Mouse (Mus musculus) midbrain, embryonic 16.5 days (tissue): ENCODE results near the gene G3bp2. TPM values are rescaled to one million over a fixed set of nuclear protein-coding genes. Genes with fewer than 3 reads are reported as not detected.

ENCODE experiments used
- ATAC-seq: fragments of 200-750 bp; cut with Nextera tagmentation; 2 replicates; pipeline ENCODE4 v1.8.0; 2017; ENCODE audit warnings: moderate TSS enrichment
- H3K27ac ChIP-seq: fragments of 300-500 bp; sonication (generic); 2 replicates; pipeline ENCODE4 v1.5.1; 2014; ENCODE audit warnings: mild to moderate bottlenecking, low read length, mixed read lengths
- H3K27me3 ChIP-seq: fragments of 300-500 bp; sonication (generic); 2 replicates; pipeline ENCODE4 v1.6.1; 2014; ENCODE audit warnings: low read depth, low read length, mixed read lengths; ENCODE audit not compliant: control insufficient read depth, insufficient read depth
- H3K36me3 ChIP-seq: fragments of 300-500 bp; sonication (generic); 2 replicates; pipeline ENCODE4 v1.6.1; 2014; ENCODE audit warnings: mild to moderate bottlenecking, low read length, moderate library complexity, mixed read lengths; ENCODE audit not compliant: control insufficient read depth, insufficient read depth
- H3K4me1 ChIP-seq: fragments of 300-500 bp; sonication (generic); 2 replicates; pipeline ENCODE4 v1.6.1; 2014; ENCODE audit warnings: mild to moderate bottlenecking, low read length, mixed read lengths; ENCODE audit not compliant: control insufficient read depth, insufficient read depth
- H3K4me2 ChIP-seq: fragments of 300-500 bp; sonication (generic); 2 replicates; pipeline ENCODE4 v1.6.1; 2014; ENCODE audit warnings: mild to moderate bottlenecking, low read length, mixed read lengths
- H3K4me3 ChIP-seq: fragments of 300-500 bp; sonication (generic); 2 replicates; pipeline ENCODE4 v1.5.1; 2014; ENCODE audit warnings: low read depth, mild to moderate bottlenecking, low read length, moderate library complexity, mixed read lengths
- H3K9ac ChIP-seq: fragments of 300-500 bp; sonication (generic); 2 replicates; pipeline ENCODE4 v1.6.1; 2014; ENCODE audit warnings: low read depth, low read length, mixed read lengths
- H3K9me3 ChIP-seq: fragments of 300-500 bp; sonication (generic); replicated peaks from 2 replicates; pipeline ENCODE4 v1.6.1; 2014; ENCODE audit warnings: mild to moderate bottlenecking, low read length, mixed read lengths; ENCODE audit not compliant: control insufficient read depth, poor library complexity, severe bottlenecking
- WGBS: fragments of 180-500 bp; shearing (Covaris S2); extraction: QIAGEN DNeasy Blood & Tissue Kit; methylation state at CpG from one replicate; pipeline ENCODE4 v1.1.7; 2014; 5-methylcytosine and 5-hydroxymethylcytosine counted together
- polyA plus RNA-seq: library from polyadenylated mRNA; unstranded; fragments of >200 nt; fragmentation: Nextera tagmentation; extraction: Ambion mirVana; gene quantifications from 2 replicates; pipeline ENCODE4 v1.2.1, GENCODE M21; 2015

Gene G3bp2
- polyA plus RNA-seq, 1 experiment from 2014 or later, result 376 TPM

DNA sequence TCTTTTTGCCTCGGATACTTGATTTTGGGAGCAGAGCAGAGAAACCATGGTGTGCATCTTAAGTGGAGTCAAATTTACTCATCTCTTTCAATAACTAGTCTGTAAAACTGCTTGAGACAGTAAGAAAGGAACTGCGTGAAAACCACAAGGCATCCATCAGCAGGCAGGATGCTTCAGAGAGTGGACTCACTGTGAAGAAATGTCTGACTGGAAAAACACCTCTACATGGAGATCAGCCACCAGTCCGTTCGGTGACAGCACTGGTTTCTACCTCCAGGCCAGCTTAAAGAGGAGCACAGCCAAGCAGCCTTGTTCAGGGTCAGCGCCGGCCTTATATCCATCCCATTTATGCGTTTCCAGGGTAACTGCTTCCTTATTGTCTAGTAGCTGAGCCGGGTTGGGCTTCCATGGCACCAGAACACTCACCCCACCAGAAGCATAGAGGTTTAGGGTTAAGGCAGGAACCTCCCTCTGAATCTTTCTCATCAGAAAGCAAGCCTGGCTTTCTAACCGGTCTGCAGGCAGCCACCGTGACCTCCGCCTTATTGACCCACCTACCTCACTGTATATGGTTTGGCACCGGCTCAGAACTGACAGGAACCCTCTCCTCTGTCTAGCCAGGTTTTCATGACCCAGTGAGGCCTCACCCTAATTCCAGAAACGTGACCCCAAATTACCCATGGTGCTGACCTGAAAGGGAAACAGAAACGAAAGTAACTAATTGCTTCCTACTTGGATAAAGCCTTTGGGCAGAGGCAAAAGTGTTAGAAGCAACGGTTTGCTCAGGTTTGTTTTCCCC, 9.9 kb upstream of the G3bp2 start:
- H3K9ac ChIP-seq, result no peak overlapping the region
- no peaks in the 10 kb centered on the region for H3K36me3 ChIP-seq
- H3K27ac ChIP-seq, result no peak overlapping the region

GRCm38 (mm10) chr5:92087469-92087868, 4.0 kb upstream of the G3bp2 start:
- Histone ChIP-seq H3K9me3 (no peaks in the 10 kb centered on the region), H3K9ac (no peak overlapping the region), H3K4me3 (no peak overlapping the region), H3K36me3 (no peaks in the 10 kb centered on the region), H3K27ac (no peak overlapping the region), H3K4me1 (peaks cover 6% of the 10 kb centered on the region), H3K27me3 (no peaks in the 10 kb centered on the region), H3K4me2 (no peak overlapping the region)
- no peak for ATAC-seq
- 93% methylated on average over 4 of the region's 4 CpGs for WGBS

More for the DNA sequence above, 9.9 kb upstream of the G3bp2 start:
- peak; percentile 54; the same call in 1 of the 2 replicates for ATAC-seq
- Histone ChIP-seq H3K4me1 (0 out of 2 replicates have a peak, but pooled peaks cover 2% of the 10 kb centered on the region), H3K4me3 (no peak overlapping the region), H3K4me2 (no peak overlapping the region; the same call in 1 of the 2 replicates), H3K27me3 (no peaks in the 10 kb centered on the region), H3K9me3 (no peaks in the 10 kb centered on the region)
- WGBS, result 29% methylated on average over 15 of the region's 15 CpGs

- H3K9ac ChIP-seq, result no peak overlapping the region
- ATAC-seq, result no peak
- H3K4me2 ChIP-seq, result no peak overlapping the region
- H3K4me1 ChIP-seq, result peaks cover 18% of the 10 kb centered on the region
- no peak overlapping the region for H3K4me3 ChIP-seq
- no peak overlapping the region for H3K27ac ChIP-seq
- WGBS, result 77% methylated on average over 7 of the region's 7 CpGs
- no peaks in the 10 kb centered on the region for H3K36me3 ChIP-seq
- H3K27me3 ChIP-seq, result no peaks in the 10 kb centered on the region
- no peaks in the 10 kb centered on the region for H3K9me3 ChIP-seq
Measured at GRCm38 (mm10) chr5:92085821-92086550, 2.5 kb upstream of the G3bp2 start.

DNA sequence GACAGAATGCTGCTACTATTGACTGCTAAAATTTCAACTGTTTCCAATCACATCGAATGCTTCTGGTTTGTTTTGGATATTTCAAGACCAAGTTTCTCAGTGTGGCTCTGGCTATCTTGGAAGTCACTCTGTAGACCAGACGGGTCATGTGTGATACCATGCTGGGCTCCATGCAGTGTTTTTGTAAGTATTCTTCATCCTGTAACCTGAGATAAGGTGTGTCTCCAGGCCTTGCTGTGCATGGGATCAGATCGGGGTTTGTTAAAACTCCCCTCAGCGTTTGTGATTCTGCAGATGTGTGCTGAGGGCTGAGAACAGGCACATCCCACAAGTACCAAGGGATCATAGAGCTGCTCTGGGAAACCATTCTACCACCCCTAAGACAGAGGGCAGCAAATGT, 1.7 kb upstream of the G3bp2 start:
- Histone ChIP-seq H3K27ac (no peak overlapping the region), H3K9ac (no peak overlapping the region), H3K27me3 (no peaks in the 10 kb centered on the region), H3K36me3 (no peaks in the 10 kb centered on the region), H3K4me2 (no peak overlapping the region), H3K4me1 (peaks cover 26% of the 10 kb centered on the region), H3K4me3 (no peak overlapping the region), H3K9me3 (no peaks in the 10 kb centered on the region)
- WGBS, result 68% methylated on average over 4 of the region's 4 CpGs
- no peak for ATAC-seq

DNA sequence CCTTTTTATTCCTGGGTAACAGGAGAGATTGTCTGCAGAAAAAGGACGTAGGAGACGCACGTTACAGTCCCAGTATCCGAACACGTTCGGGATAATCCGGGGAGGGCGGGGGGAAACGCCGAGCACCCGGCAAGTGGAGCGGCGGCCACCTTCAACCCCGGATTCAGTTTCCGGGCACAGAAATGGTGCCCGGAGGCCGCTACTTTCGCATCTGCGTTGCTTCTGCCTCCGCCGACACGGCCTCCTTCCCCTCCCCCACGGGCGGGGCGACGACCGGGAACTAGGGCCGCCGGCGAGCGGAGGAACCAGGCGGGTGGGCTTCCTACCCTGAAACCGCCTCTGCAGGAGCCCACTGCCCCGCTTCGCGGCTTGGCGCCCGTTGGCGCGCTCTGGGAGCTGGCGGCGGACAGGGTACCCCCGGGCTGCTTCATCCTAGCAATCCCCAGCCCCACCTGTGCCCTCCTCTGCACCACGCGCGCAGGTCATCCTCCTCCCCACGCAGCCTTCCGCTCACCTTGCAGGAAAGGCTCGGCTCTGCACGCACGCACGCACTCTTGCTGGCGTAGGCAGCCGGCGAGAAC, 608 bp downstream of the G3bp2 start:
- Histone ChIP-seq H3K4me3 (peak overlapping the region; percentile 99), H3K27ac (peak overlapping the region; percentile 99), H3K9me3 (no peaks in the 10 kb centered on the region), H3K36me3 (no peaks in the 10 kb centered on the region), H3K4me2 (peak overlapping the region; percentile 77), H3K9ac (peak overlapping the region; percentile 98), H3K4me1 (peaks cover 33% of the 10 kb centered on the region), H3K27me3 (no peaks in the 10 kb centered on the region)
- peak; percentile 84 for ATAC-seq
- under 1% methylated on average over 55 of the region's 55 CpGs for WGBS

- Histone ChIP-seq H3K4me1 (peaks cover 33% of the 10 kb centered on the region), H3K27ac (no peak overlapping the region), H3K36me3 (no peaks in the 10 kb centered on the region), H3K4me3 (peak overlapping the region; percentile 99), H3K27me3 (no peaks in the 10 kb centered on the region), H3K4me2 (peak overlapping the region; percentile 77), H3K9ac (no peak overlapping the region), H3K9me3 (no peaks in the 10 kb centered on the region)
- WGBS, result 68% methylated on average over 3 of the region's 3 CpGs
- ATAC-seq, result no peak
Measured at GRCm38 (mm10) chr5:92081326-92081725, 2.2 kb downstream of the G3bp2 start.

DNA sequence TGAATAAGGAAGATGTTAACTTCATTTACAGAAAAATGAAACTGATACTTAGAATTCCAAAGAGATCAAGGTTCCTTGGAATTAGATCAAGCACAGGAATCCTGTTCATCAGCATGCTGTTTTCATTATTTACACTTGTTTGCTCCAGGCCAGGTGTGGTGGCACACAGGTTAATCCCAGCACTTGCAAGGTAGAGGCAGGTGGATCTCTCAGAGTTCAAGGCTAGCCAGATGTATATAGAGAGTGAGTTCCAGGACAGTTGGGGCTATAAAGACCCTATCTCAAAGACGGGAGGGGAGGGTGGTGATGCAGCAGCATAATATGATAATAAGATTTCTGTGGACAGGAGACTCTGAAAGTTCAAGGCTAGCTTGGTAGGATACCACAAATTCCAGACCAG, 3.1 kb downstream of the G3bp2 start:
- Histone ChIP-seq H3K27me3 (no peaks in the 10 kb centered on the region), H3K4me1 (peaks cover 33% of the 10 kb centered on the region), H3K36me3 (no peaks in the 10 kb centered on the region), H3K4me2 (no peak overlapping the region), H3K27ac (no peak overlapping the region), H3K9ac (no peak overlapping the region), H3K4me3 (no peak overlapping the region), H3K9me3 (no peaks in the 10 kb centered on the region)
- 67% methylated on average over 1 of the region's 1 CpGs for WGBS
- no peak for ATAC-seq

- Histone ChIP-seq H3K36me3 (no peaks in the 10 kb centered on the region), H3K4me1 (peaks cover 28% of the 10 kb centered on the region), H3K4me3 (no peak overlapping the region), H3K27me3 (no peaks in the 10 kb centered on the region), H3K4me2 (no peak overlapping the region), H3K9me3 (no peaks in the 10 kb centered on the region), H3K9ac (no peak overlapping the region), H3K27ac (no peak overlapping the region)
- no peak for ATAC-seq
- WGBS, result 88% methylated on average over 1 of the region's 1 CpGs
Measured at GRCm38 (mm10) chr5:92079304-92079703, 4.2 kb downstream of the G3bp2 start.

- no peaks in the 10 kb centered on the region for H3K36me3 ChIP-seq
- H3K9ac ChIP-seq, result no peak overlapping the region
- H3K4me2 ChIP-seq, result no peak overlapping the region
- H3K4me1 ChIP-seq, result peaks cover 29% of the 10 kb centered on the region
- no peak for ATAC-seq
- no peaks in the 10 kb centered on the region for H3K9me3 ChIP-seq
- H3K4me3 ChIP-seq, result no peak overlapping the region
- no peaks in the 10 kb centered on the region for H3K27me3 ChIP-seq
- H3K27ac ChIP-seq, result no peak overlapping the region
Measured at GRCm38 (mm10) chr5:92078751-92079150, 4.8 kb downstream of the G3bp2 start.
